Mouse (Mus musculus) lung, postnatal 0 days (tissue): ENCODE measurements at regions not wholly inside any gene's neighbourhood (a gene's known extent, or its start where the extent isn't known, plus 50 kb on each side); places are given as distances from the start of the nearest gene placed in this dataset.

ENCODE experiments used
- CTCF ChIP-seq: IDR thresholded peaks from 2 replicates; pipeline ENCODE4 v1.5.1; 2016; ENCODE audit warnings: antibody characterized with exemption, mild to moderate bottlenecking
- EP300 ChIP-seq: IDR thresholded peaks from 2 replicates; pipeline ENCODE4 v1.6.1; 2016; ENCODE audit warnings: antibody characterized with exemption, mild to moderate bottlenecking, control low read depth

GRCm38 (mm10) chr7:82063407-82063806, 71.3 kb upstream of the Bnc1 start:
- TF ChIP-seq CTCF (no peak), EP300 (no peak)
